Mouse (Mus musculus): Measurements from ENCODE around the gene Spcs2. TPM values are rescaled to one million over a fixed set of nuclear protein-coding genes. Genes with fewer than 3 reads are reported as not detected.

Spcs2 gene
- total and polyA plus RNA-seq, 3 experiments, result 203 to 272 (median 232) TPM

DNA sequence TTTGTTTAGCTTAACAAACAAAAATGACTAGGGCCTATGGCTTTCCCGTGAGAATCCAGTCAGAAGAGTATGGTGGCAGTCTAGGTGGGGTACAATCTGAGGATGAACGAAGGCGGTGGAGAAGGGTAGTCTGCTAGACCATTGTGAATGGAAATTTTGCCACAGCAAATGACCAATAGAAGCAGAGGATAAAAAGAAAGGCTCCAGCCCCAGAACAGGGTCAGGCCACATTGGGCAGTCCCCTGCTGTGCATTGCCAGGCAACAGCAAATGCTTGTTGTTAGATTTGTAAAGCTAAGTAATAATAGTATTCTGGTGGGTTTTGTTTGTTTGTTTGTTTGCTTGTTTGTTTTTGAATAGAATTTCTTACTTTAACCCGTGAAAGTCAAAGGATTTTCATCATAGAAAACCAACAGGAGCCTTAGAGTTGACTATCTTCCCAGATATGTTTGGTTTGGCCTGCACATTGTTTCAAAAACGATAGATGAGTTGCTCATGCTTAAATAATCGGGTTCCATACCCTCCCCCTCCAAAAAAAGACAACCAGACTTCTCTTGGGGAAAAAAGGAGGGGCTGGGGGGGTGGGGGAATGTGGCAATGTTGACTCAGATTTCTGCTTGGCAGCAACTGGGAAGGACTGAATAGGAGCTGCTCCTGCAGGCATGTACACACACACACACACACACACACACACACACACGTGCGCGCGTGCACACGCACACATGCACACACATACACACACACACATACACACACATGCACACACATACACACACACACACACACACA lies 1.2 kb upstream of the Spcs2 start:
- Histone ChIP-seq H3K27ac (ENCODE audit: insufficient read depth, low read depth) (no peak overlapping the region), H3K4me2 (ENCODE audit: insufficient read depth, low read depth, poor library complexity, severe bottlenecking) (no peak overlapping the region), H3K9me3 (replicated peaks; ENCODE audit: low read length) (no peaks in the 10 kb centered on the region), H3K4me1 (ENCODE audit: control insufficient read depth in 1 of 2, insufficient read depth in 2 of 2) (peaks cover 5 to 12% of the 10 kb centered on the region in 2 experiments), H3K79me2 (replicated peaks; ENCODE audit: control insufficient read depth, extremely low read depth, insufficient read depth, poor library complexity, severe bottlenecking) (no peaks in the 10 kb centered on the region), H3K4me3 (replicated peaks in 1 of 3; ENCODE audit: low read depth in 2 of 3, low read length in 2 of 3, poor library complexity in 1 of 3) (no peak overlapping the region), H3K27me3 (replicated peaks) (no peaks in the 10 kb centered on the region), H3K9ac (ENCODE audit: insufficient read depth, low read depth) (no peak overlapping the region), H3K36me3 (replicated peaks in 1 of 2; ENCODE audit: control insufficient read depth in 1 of 2, insufficient read depth in 1 of 2, low read length in 1 of 2) (no peaks in the 10 kb centered on the region)
- in situ Hi-C loops (cut with MboI; ENCODE audit: low pct_ligation_motif_present, low pct_unique_long_range_greater_than_20kb, low sequenced_read_pairs) (no loop called here), dilution Hi-C loops (cut with MboI; ENCODE audit: extremely low pct_ligation_motif_present, extremely low pct_unique_long_range_greater_than_20kb, low sequenced_read_pairs) (no loop called here)
- TF ChIP-seq MXI1 (IDR thresholded peaks at IDR 0.05; ENCODE audit: low read depth, low read length) (no peak), MYC (IDR thresholded peaks at IDR 0.05; ENCODE audit: low read depth, low read length) (no peak), TBP (conservative IDR thresholded peaks at IDR 0.05; ENCODE audit: low read depth, low read length) (no peak), CHD2 (IDR thresholded peaks at IDR 0.05; ENCODE audit: low read length) (no peak), ELF1 (IDR thresholded peaks at IDR 0.05; ENCODE audit: low read depth, low read length) (no peak)
- no peak for DNase-seq (ENCODE audit: extremely low read depth)

DNA sequence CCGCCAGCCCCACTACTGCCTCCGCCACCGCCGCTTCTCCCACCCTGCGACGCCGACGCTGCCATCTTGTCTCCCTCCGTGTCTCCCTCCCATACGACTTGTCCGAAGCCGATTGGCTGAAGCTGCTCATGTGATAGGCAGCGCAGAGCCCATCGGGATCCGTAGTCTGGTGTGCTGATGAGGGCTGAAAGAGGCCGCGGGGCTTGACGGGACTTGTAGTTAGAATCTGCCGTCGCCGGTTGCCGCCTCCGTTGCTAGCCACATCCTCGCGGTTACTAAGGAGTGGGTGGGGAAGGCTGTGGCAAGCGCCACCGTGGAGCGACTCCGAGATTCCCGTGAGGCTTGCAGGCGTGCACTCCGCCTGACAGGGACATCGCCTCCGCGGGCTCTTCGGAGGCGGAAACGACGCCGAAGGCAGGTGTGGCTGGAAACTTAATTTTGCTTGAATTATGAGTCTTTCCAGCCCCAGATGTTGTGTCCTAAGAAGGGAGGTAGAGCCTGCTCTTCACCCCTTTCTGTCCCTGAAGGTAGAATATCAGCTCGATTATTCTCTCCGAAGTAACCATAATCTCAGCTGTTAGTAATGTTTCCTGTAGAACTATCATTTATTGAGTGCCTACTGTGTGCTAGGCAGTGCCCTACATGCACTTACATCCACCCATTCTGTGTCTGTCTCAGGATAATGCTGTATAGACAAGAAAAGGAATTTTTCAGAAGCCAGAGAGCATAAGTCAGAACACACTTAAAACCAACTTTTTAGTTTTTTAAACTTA lies 4.3 kb downstream of the Spcs2 start, which contains the start of gene Xrra1:
Gene Xrra1, plus strand, starts transcription at position 304 of the 773 bp plus-strand sequence.
- peak within 1 kb of the TSS; percentile 80 for H3K9ac ChIP-seq (ENCODE audit: insufficient read depth, low read depth)
- peaks cover 9 to 19% of the 10 kb centered on the region in 2 experiments for H3K36me3 ChIP-seq (replicated peaks in 1 of 2; ENCODE audit: control insufficient read depth in 1 of 2, insufficient read depth in 1 of 2, low read length in 1 of 2)
- peak within 1 kb of the TSS; percentile 5; the same call in 1 of the 2 replicates for H3K27ac ChIP-seq (ENCODE audit: insufficient read depth, low read depth)
- H3K4me1 ChIP-seq (ENCODE audit: control insufficient read depth in 1 of 2, insufficient read depth in 2 of 2), result peaks cover 2 to 34% of the 10 kb centered on the region in 2 experiments; a peak in 3 of 4 replicates
- peak within 1 kb of the TSS; percentile 80 to 95 (median 88) for H3K4me3 ChIP-seq (replicated peaks in 1 of 3; ENCODE audit: low read depth in 2 of 3, low read length in 2 of 3, poor library complexity in 1 of 3)
- dilution Hi-C loops (cut with MboI; ENCODE audit: extremely low pct_ligation_motif_present, extremely low pct_unique_long_range_greater_than_20kb, low sequenced_read_pairs) (no loop called here), in situ Hi-C loops (cut with MboI; ENCODE audit: low pct_ligation_motif_present, low pct_unique_long_range_greater_than_20kb, low sequenced_read_pairs) (no loop called here)
- no peaks in the 10 kb centered on the region for H3K27me3 ChIP-seq (replicated peaks)
- peak; percentile 98 for DNase-seq (ENCODE audit: extremely low read depth)
- H3K4me2 ChIP-seq (ENCODE audit: insufficient read depth, low read depth, poor library complexity, severe bottlenecking), result peak within 1 kb of the TSS; percentile 100
- H3K79me2 ChIP-seq (replicated peaks; ENCODE audit: control insufficient read depth, extremely low read depth, insufficient read depth, poor library complexity, severe bottlenecking), result peaks cover 43% of the 10 kb centered on the region
- H3K9me3 ChIP-seq (replicated peaks; ENCODE audit: low read length), result no peaks in the 10 kb centered on the region
- TF ChIP-seq RAD21 (IDR thresholded peaks at IDR 0.05; ENCODE audit: low read depth, low read length) (no peak), IRF4 (IDR thresholded peaks at IDR 0.05; ENCODE audit: low read depth, low read length) (no peak), E2F4 (IDR thresholded peaks at IDR 0.05; ENCODE audit: insufficient replicate concordance, low read depth, low read length) (no peak), ZNF384 (IDR thresholded peaks at IDR 0.05; ENCODE audit: low read depth, low read length) (no peak), KAT2A (IDR thresholded peaks at IDR 0.05; ENCODE audit: insufficient replicate concordance, low read length) (peak; percentile 97; the same call in 1 of the 2 replicates), ETS1 (conservative IDR thresholded peaks at IDR 0.05; ENCODE audit: low read depth, low read length) (no peak), SIN3A (IDR thresholded peaks at IDR 0.05; ENCODE audit: low read length) (peak; percentile 89), USF2 (conservative IDR thresholded peaks at IDR 0.05; ENCODE audit: low read depth, low read length) (peak; percentile 94), RCOR1 (conservative IDR thresholded peaks at IDR 0.05; ENCODE audit: low read depth, low read length) (no peak), NRF1 (IDR thresholded peaks at IDR 0.05; ENCODE audit: low read depth, low read length) (peak; percentile 64), MAX (IDR thresholded peaks at IDR 0.05; ENCODE audit: low read length) (peak; percentile 92), POLR2A (IDR thresholded peaks at IDR 0.05; ENCODE audit: low read depth, low read length) (peak; percentile 90), HCFC1 (IDR thresholded peaks at IDR 0.05; ENCODE audit: low read depth, low read length) (peak; percentile 99), ELF1 (IDR thresholded peaks at IDR 0.05; ENCODE audit: low read depth, low read length) (peak; percentile 76), USF1 (IDR thresholded peaks at IDR 0.05; ENCODE audit: low read depth, low read length) (peak; percentile 98), TBP (conservative IDR thresholded peaks at IDR 0.05; ENCODE audit: low read depth, low read length) (peak; percentile 74), MYC (IDR thresholded peaks at IDR 0.05; ENCODE audit: low read depth, low read length) (peak; percentile 73; the same call in 1 of the 2 replicates), JUN (IDR thresholded peaks at IDR 0.05; ENCODE audit: insufficient read depth, low read depth, low read length) (no peak), NELFE (IDR thresholded peaks at IDR 0.05; ENCODE audit: low read depth, low read length) (peak; percentile 89), ZMIZ1 (IDR thresholded peaks at IDR 0.05; ENCODE audit: low read depth, low read length) (peak; percentile 93), CTCF (conservative IDR thresholded peaks at IDR 0.05 in 1 of 2, IDR thresholded peaks at IDR 0.05 in 1 of 2; ENCODE audit: low read depth in 2 of 2, low read length in 2 of 2) (no peak), CHD2 (IDR thresholded peaks at IDR 0.05; ENCODE audit: low read length) (peak; percentile 28; the same call in 1 of the 2 replicates), ZC3H11A (IDR thresholded peaks at IDR 0.05; ENCODE audit: low read depth, low read length) (no peak), GABPA (IDR thresholded peaks at IDR 0.05; ENCODE audit: insufficient replicate concordance, low read depth, low read length) (peak; percentile 60; the same call in 1 of the 2 replicates), TCF12 (IDR thresholded peaks at IDR 0.05; ENCODE audit: low read depth, low read length) (peak; percentile 92), BHLHE40 (IDR thresholded peaks at IDR 0.05; ENCODE audit: low read depth, low read length) (peak; percentile 73), POLR2AphosphoS2 (IDR thresholded peaks at IDR 0.05; ENCODE audit: low read depth, low read length) (peak; percentile 78; the same call in 1 of the 2 replicates), CHD1 (IDR thresholded peaks at IDR 0.05; ENCODE audit: low read depth, low read length) (no peak)
